Mouse (Mus musculus): Measurements from ENCODE around the gene Zfp341. TPM values are rescaled to one million over a fixed set of nuclear protein-coding genes. Genes with fewer than 3 reads are reported as not detected.

Zfp341 gene
- 1.0 and 1.5 TPM in 2 replicates for polyA plus RNA-seq (2014; fragmentation: Nextera tagmentation; extraction: Ambion mirVana)

DNA sequence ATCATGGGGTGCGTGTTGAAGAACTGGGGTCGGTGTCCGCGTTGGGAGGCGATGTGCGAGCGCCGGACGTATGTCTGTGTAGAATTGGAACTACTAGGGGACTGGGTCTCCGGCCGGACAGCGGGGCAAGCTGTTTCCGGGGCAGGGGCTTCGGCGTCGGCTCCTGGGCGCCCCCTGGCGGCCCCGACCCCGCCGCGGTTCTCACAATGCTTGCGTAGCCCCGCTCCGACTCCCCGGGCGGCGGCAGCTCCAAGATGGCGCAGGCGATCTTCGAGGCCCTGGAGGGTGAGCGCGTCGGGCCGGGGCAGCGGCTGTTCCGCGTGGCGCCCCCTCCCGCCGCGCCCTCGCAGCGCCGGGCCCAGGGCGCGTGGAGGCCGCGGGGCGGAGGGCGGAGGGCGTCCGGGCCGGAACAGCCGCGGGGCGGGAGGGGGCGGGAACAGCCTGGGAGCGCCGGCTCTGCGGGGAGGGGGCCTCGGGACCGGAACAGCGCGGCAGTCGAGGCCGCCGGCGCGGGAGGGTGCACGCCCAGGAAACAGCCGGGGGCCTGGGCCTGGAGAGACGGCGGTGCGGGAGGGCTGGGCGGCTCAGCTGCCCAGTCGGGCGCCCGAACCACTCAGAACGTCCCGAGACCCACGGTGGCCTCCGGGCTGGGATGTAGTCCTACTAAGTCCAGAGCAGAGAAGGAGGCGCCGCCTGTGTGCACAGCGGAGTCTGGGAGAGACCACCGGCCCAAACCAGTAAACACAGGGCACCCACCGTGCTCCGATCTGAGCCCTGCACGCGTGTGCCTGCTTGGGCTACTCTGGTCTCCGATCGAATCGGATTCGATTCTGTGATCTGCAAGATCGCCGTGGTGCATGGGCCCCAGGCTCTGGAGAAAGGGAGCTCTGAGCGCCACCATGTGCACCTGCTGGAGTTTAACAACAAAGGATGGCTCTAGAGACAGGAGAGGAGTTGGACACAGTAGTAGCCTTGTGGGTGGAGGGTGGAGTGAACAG is at the start of gene Zfp341, which contains the start of gene 4930519P11Rik:
Zfp341 (plus strand) TSS at position 180 of the 998 bp plus-strand sequence.
4930519P11Rik (minus strand) TSS at position 320 of the 998 bp plus-strand sequence.
- WGBS, result under 1% methylated on average over 72 of the region's 98 CpGs
- Histone ChIP-seq H3K4me1 (replicated peaks; ENCODE audit: control insufficient read depth, insufficient read depth, low read length) (no peaks in the 10 kb centered on the region), H3K9me3 (ENCODE audit: control insufficient read depth, low read length) (no peaks in the 10 kb centered on the region), H3K36me3 (ENCODE audit: control insufficient read depth, insufficient read depth, low read length) (no peaks in the 10 kb centered on the region), H3K4me3 (ENCODE audit: low read depth, low read length) (peak within 1 kb of the TSS; percentile 58), H3K4me2 (replicated peaks; ENCODE audit: low read depth, low read length) (peak within 1 kb of the TSS; percentile 80), H3K9ac (ENCODE audit: low read depth, low read length) (peak within 1 kb of the TSS; percentile 86), H3K27ac (ENCODE audit: low read depth, low read length) (peak within 1 kb of the TSS; percentile 98), H3K27me3 (ENCODE audit: control insufficient read depth, insufficient read depth, low read length) (no peaks in the 10 kb centered on the region)
- DNase-seq (ENCODE audit: low spot score), result peak; percentile 98
- ATAC-seq (ENCODE audit: low FRiP score), result peak; percentile 95

DNA sequence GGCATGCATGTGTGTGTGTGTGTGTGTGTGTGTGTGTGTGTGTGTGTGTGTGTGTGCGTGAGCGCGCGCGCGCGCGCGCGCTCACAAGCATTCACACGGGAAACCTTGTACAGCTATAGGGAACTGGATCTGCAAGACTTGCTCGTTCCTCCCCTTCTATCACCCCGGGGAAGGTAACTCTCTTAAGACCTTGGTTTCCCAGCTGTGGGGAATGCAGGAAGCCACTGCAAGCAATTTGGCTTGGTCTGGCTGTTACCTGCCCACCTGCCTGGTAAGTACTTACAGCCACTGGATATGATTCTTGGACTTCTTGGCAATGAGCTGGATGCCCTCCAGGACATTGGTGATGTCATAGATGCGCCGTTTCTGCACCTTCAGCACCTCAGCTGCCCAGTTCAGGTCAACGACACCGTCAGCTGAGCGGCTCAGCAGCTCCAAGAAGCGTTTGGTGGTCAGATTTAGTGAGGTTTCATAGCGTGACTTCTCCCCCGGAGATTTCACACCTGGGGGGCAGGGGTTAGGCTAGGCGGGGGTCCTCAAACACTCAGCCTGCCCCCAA is 49.4 kb upstream of the Zfp341 start:
- DNase-seq (ENCODE audit: low spot score) (no peak), ATAC-seq (ENCODE audit: low FRiP score) (no peak)
- Histone ChIP-seq H3K36me3 (ENCODE audit: control insufficient read depth, insufficient read depth, low read length) (0 out of 2 replicates have a peak, but pooled peaks cover 2% of the 10 kb centered on the region), H3K27ac (ENCODE audit: low read depth, low read length) (no peak overlapping the region), H3K9ac (ENCODE audit: low read depth, low read length) (no peak overlapping the region), H3K27me3 (ENCODE audit: control insufficient read depth, insufficient read depth, low read length) (no peaks in the 10 kb centered on the region), H3K9me3 (ENCODE audit: control insufficient read depth, low read length) (no peaks in the 10 kb centered on the region), H3K4me1 (replicated peaks; ENCODE audit: control insufficient read depth, insufficient read depth, low read length) (peaks cover 12% of the 10 kb centered on the region), H3K4me2 (replicated peaks; ENCODE audit: low read depth, low read length) (no peak overlapping the region), H3K4me3 (ENCODE audit: low read depth, low read length) (no peak overlapping the region)
- 92% methylated on average over 22 of the region's 22 CpGs for WGBS

DNA sequence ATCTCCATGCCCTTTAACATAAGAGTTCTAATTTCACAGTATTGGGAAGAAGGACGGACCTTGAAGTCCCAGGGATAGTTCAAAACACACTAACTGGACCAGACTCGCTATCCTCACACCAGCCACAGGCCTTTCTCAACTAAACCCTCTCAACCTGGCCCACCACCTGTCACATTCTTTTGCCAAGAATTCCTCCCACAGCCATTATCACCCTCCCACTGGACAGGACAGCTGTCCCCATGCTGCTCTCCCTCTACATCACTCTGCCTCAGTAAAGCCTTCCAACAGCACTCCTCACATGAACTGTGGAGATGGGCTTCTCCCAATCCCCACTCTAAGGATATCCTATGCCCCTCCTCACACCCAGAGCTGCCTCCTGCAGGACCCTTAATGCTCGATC is 47.5 kb upstream of the Zfp341 start:
- WGBS, result 80% methylated on average over 3 of the region's 3 CpGs
- H3K4me1 ChIP-seq (replicated peaks; ENCODE audit: control insufficient read depth, insufficient read depth, low read length), result peaks cover 12% of the 10 kb centered on the region
- no peak overlapping the region; the same call in 1 of the 2 replicates for H3K27ac ChIP-seq (ENCODE audit: low read depth, low read length)
- no peaks in the 10 kb centered on the region for H3K27me3 ChIP-seq (ENCODE audit: control insufficient read depth, insufficient read depth, low read length)
- ATAC-seq (ENCODE audit: low FRiP score), result no peak
- 0 out of 2 replicates have a peak, but pooled peaks cover 2% of the 10 kb centered on the region for H3K36me3 ChIP-seq (ENCODE audit: control insufficient read depth, insufficient read depth, low read length)
- no peak overlapping the region for H3K4me2 ChIP-seq (replicated peaks; ENCODE audit: low read depth, low read length)
- DNase-seq (ENCODE audit: low spot score), result no peak
- no peak overlapping the region for H3K9ac ChIP-seq (ENCODE audit: low read depth, low read length)
- no peaks in the 10 kb centered on the region for H3K9me3 ChIP-seq (ENCODE audit: control insufficient read depth, low read length)
- no peak overlapping the region for H3K4me3 ChIP-seq (ENCODE audit: low read depth, low read length)

DNA sequence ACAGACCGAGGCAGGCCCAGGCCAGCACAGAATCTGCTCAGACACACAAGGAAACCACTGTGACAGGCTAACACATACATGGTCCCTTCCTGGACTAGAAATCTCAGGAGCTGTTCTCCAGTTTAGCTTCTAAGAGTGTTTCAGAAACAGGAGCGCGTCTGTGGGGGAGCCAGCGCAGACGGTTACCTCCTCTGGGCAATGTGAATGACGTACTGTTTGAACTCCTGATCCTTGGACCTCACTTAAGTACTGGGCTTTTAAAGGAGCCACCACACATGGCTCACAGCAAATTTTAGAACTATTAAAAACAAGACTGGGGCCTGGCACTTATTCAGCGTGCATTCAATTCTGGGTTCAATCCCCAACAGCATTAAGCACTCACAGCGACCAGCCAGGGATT is 46.5 kb upstream of the Zfp341 start:
- 58% methylated on average over 8 of the region's 8 CpGs for WGBS
- no peak overlapping the region for H3K4me3 ChIP-seq (ENCODE audit: low read depth, low read length)
- no peaks in the 10 kb centered on the region for H3K27me3 ChIP-seq (ENCODE audit: control insufficient read depth, insufficient read depth, low read length)
- no peak for DNase-seq (ENCODE audit: low spot score)
- peak overlapping the region; percentile 9 for H3K4me2 ChIP-seq (replicated peaks; ENCODE audit: low read depth, low read length)
- H3K4me1 ChIP-seq (replicated peaks; ENCODE audit: control insufficient read depth, insufficient read depth, low read length), result peaks cover 12% of the 10 kb centered on the region
- no peak overlapping the region for H3K27ac ChIP-seq (ENCODE audit: low read depth, low read length)
- no peak for ATAC-seq (ENCODE audit: low FRiP score)
- H3K36me3 ChIP-seq (ENCODE audit: control insufficient read depth, insufficient read depth, low read length), result 0 out of 2 replicates have a peak, but pooled peaks cover 2% of the 10 kb centered on the region
- no peaks in the 10 kb centered on the region for H3K9me3 ChIP-seq (ENCODE audit: control insufficient read depth, low read length)
- H3K9ac ChIP-seq (ENCODE audit: low read depth, low read length), result no peak overlapping the region

DNA sequence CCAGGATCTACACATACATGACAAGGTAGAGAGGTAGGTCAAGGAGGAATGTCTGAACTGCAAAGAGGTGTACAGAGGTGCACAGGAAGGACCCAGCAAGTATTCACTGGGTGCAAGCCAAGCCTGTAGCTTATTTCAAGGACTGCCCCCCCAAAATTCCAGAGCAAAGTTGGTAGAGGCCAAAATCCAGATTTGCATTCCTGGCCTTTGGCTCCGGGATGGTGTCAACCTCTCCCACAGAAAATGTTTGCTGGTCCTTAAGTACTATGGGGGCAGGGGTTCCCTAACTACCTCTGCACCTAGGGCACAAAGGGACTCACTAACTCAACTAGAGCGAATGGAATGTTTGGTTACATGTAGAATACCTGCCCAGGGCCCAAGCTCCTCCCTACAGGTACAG is 45.3 kb upstream of the Zfp341 start:
- DNase-seq (ENCODE audit: low spot score) (no peak), ATAC-seq (ENCODE audit: low FRiP score) (no peak)
- Histone ChIP-seq H3K27me3 (ENCODE audit: control insufficient read depth, insufficient read depth, low read length) (no peaks in the 10 kb centered on the region), H3K4me2 (replicated peaks; ENCODE audit: low read depth, low read length) (peak overlapping the region; percentile 70), H3K36me3 (ENCODE audit: control insufficient read depth, insufficient read depth, low read length) (0 out of 2 replicates have a peak, but pooled peaks cover 1% of the 10 kb centered on the region), H3K4me1 (replicated peaks; ENCODE audit: control insufficient read depth, insufficient read depth, low read length) (peaks cover 12% of the 10 kb centered on the region), H3K9ac (ENCODE audit: low read depth, low read length) (peak overlapping the region; percentile 84), H3K9me3 (ENCODE audit: control insufficient read depth, low read length) (no peaks in the 10 kb centered on the region), H3K27ac (ENCODE audit: low read depth, low read length) (peak overlapping the region; percentile 88), H3K4me3 (ENCODE audit: low read depth, low read length) (peak overlapping the region; percentile 86)
- 79% methylated on average over 2 of the region's 2 CpGs for WGBS

DNA sequence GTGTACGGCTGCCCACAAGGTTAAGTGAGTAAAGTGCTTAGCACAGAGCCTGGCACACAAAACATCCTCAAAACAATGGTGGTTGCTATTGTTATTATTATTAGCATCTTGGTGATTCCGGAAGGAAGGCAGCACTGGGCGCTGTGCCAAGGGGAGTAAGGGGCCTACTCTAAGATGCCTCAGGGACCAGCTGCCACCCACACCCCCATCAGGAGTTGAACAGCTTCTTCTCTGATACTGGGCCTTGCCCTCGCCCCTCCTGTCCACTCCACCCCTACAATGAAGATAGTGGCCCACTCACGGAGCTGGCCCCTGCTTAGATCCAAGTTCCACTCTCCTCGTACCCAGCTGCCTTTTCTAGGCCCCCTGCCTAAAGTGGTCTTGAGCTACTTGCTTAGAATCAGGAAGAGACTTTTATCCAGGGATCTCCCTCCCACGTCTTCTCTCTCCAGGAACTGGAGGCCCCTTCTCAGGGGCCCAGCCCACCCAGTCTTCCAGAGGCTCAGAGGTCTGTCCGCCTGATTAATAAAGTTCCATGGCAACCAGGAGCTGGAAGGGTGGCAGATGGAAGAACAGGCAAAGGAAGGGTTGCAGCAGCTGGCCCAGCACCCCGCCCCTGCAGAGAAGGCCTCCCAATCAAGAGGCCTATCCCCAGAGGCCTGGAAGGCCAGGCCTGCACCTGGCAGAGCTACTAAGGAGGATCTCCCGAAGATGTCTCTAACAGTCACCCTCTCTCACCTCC is 44.6 kb upstream of the Zfp341 start:
- peak; percentile 44 for ATAC-seq (ENCODE audit: low FRiP score)
- Histone ChIP-seq H3K4me2 (replicated peaks; ENCODE audit: low read depth, low read length) (peak overlapping the region; percentile 70), H3K4me1 (replicated peaks; ENCODE audit: control insufficient read depth, insufficient read depth, low read length) (peaks cover 12% of the 10 kb centered on the region), H3K27me3 (ENCODE audit: control insufficient read depth, insufficient read depth, low read length) (no peaks in the 10 kb centered on the region), H3K9ac (ENCODE audit: low read depth, low read length) (peak overlapping the region; percentile 84), H3K36me3 (ENCODE audit: control insufficient read depth, insufficient read depth, low read length) (no peaks in the 10 kb centered on the region), H3K9me3 (ENCODE audit: control insufficient read depth, low read length) (no peaks in the 10 kb centered on the region), H3K27ac (ENCODE audit: low read depth, low read length) (peak overlapping the region; percentile 88), H3K4me3 (ENCODE audit: low read depth, low read length) (peak overlapping the region; percentile 86)
- peak; percentile 67 for DNase-seq (ENCODE audit: low spot score)
- 7% methylated on average over 10 of the region's 10 CpGs for WGBS

DNA sequence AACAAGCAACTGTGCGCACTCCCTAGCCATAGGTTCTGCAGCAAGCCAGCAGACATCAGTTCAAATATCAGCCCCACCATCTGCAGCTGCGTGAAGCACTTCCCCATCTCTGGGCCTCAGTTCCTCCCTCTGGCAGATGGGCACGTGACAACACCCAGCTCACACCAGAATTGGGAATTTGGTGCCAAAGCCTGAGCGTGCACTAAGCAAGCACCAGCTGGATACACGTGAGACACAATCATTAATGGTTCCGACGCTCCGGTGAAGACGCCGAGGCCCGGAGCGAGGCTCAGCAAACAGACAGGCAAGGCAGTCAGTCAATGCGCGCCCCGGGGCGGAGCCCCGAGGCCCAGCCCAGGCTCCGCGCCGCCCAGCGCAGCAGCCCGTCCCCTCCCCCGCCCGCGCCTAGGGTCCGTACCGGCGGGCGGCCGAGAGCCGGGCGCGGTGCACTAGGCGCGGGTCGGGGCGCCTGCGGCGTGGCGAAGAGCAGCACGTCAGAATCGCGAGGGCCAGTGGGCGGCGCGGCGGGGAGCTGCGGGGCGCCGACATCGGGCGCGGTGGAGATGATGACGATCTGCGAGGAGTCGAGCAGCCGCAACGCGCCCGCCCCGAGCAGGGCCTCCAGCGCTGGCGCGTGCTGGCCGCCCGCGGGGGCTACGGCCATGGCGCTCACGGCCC is 43.9 kb upstream of the Zfp341 start:
- WGBS, result 0% methylated on average over 54 of the region's 70 CpGs
- H3K27ac ChIP-seq (ENCODE audit: low read depth, low read length), result peak overlapping the region; percentile 88
- H3K4me3 ChIP-seq (ENCODE audit: low read depth, low read length), result peak overlapping the region; percentile 86
- H3K9ac ChIP-seq (ENCODE audit: low read depth, low read length), result peak overlapping the region; percentile 84
- H3K4me1 ChIP-seq (replicated peaks; ENCODE audit: control insufficient read depth, insufficient read depth, low read length), result peaks cover 12% of the 10 kb centered on the region
- peak; percentile 77 for ATAC-seq (ENCODE audit: low FRiP score)
- H3K4me2 ChIP-seq (replicated peaks; ENCODE audit: low read depth, low read length), result peak overlapping the region; percentile 70
- DNase-seq (ENCODE audit: low spot score), result peak; percentile 78
- no peaks in the 10 kb centered on the region for H3K9me3 ChIP-seq (ENCODE audit: control insufficient read depth, low read length)
- no peaks in the 10 kb centered on the region for H3K27me3 ChIP-seq (ENCODE audit: control insufficient read depth, insufficient read depth, low read length)
- no peaks in the 10 kb centered on the region for H3K36me3 ChIP-seq (ENCODE audit: control insufficient read depth, insufficient read depth, low read length)

DNA sequence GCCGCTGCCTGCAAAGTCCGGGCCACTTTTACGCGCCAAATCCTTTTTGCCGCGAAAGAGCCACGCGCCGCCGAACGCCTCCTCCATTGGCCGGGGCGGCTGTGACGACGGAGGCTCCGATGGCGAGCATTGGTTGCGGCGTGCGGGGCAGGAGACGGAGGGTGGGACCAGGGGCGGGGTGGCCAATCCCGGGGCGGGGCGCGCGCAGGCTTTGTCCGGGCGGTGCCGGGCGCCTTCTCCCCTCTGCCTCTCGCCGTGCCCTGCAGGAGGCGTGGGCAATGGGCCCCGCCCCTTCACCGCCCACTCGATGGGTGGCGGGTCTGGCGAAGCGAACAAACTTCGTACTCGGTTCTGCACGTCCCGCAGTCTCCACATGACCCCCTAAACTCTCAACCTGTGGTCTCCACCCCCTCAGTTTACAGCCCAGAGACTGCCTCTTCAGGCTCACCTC is 43.2 kb upstream of the Zfp341 start, which contains the start of gene E2f1:
E2f1 (minus strand) TSS at position 57 of the 451 bp plus-strand sequence.
- Histone ChIP-seq H3K27me3 (ENCODE audit: control insufficient read depth, insufficient read depth, low read length) (no peaks in the 10 kb centered on the region), H3K4me1 (replicated peaks; ENCODE audit: control insufficient read depth, insufficient read depth, low read length) (peaks cover 14% of the 10 kb centered on the region), H3K36me3 (ENCODE audit: control insufficient read depth, insufficient read depth, low read length) (no peaks in the 10 kb centered on the region), H3K4me2 (replicated peaks; ENCODE audit: low read depth, low read length) (peak within 1 kb of the TSS; percentile 70), H3K9ac (ENCODE audit: low read depth, low read length) (peak within 1 kb of the TSS; percentile 84), H3K27ac (ENCODE audit: low read depth, low read length) (peak within 1 kb of the TSS; percentile 88), H3K4me3 (ENCODE audit: low read depth, low read length) (peak within 1 kb of the TSS; percentile 86), H3K9me3 (ENCODE audit: control insufficient read depth, low read length) (no peaks in the 10 kb centered on the region)
- ATAC-seq (ENCODE audit: low FRiP score) (peak; percentile 96), DNase-seq (ENCODE audit: low spot score) (peak; percentile 96)
- WGBS, result 0% methylated on average over 28 of the region's 44 CpGs
